Mouse (Mus musculus): ENCODE data around the gene Gnptab.

Gnptab gene

GRCm38 (mm10) chr10:88376770-88377169, 2.2 kb upstream of the Gnptab start:
- in situ Hi-C loops (cut with MboI, MseI) = loop anchor here (5.0 to 10.0 kb wide), 2 partner anchors 51 to 128 kb away; partner anchors contain the start of gene Chpt1

- in situ Hi-C loops (cut with MboI, MseI) = loop anchor here (5.0 to 10.0 kb wide), 2 partner anchors 50 to 127 kb away; partner anchors contain the start of gene Chpt1
Observed at GRCm38 (mm10) chr10:88377666-88378065, 1.3 kb upstream of the Gnptab start.

- in situ Hi-C loops (cut with MboI, MseI) = no loop called here
Observed at GRCm38 (mm10) chr10:88380002-88380401, 1.1 kb downstream of the Gnptab start.

- in situ Hi-C loops (cut with MboI, MseI) = no loop called here
Observed at GRCm38 (mm10) chr10:88380430-88381060, 1.6 kb downstream of the Gnptab start.

GRCm38 (mm10) chr10:88381286-88381685, 2.4 kb downstream of the Gnptab start:
- in situ Hi-C loops (cut with MboI, MseI) = no loop called here

GRCm38 (mm10) chr10:88382009-88382408, 3.1 kb downstream of the Gnptab start:
- in situ Hi-C loops (cut with MboI, MseI) = no loop called here

GRCm38 (mm10) chr10:88383479-88383878, 4.5 kb downstream of the Gnptab start:
- in situ Hi-C loops (cut with MboI, MseI) = no loop called here

GRCm38 (mm10) chr10:88384081-88384480, 5.1 kb downstream of the Gnptab start:
- in situ Hi-C loops (cut with MboI, MseI) = no loop called here

- in situ Hi-C loops (cut with MboI, MseI) = loop anchor here (5.0 kb wide), 1 partner anchor 347 kb away; the partner anchor contains the start of gene Arl1
Observed at GRCm38 (mm10) chr10:88385290-88385689, 6.4 kb downstream of the Gnptab start.

GRCm38 (mm10) chr10:88385758-88386157, 6.8 kb downstream of the Gnptab start:
- in situ Hi-C loops (cut with MboI, MseI) = loop anchor here (5.0 kb wide), 1 partner anchor 347 kb away; the partner anchor contains the start of gene Arl1

- in situ Hi-C loops (cut with MboI, MseI) = loop anchor here (5.0 kb wide), 1 partner anchor 346 kb away; the partner anchor contains the start of gene Arl1
Observed at GRCm38 (mm10) chr10:88386251-88386650, 7.3 kb downstream of the Gnptab start.

- in situ Hi-C loops (cut with MboI, MseI) = loop anchor here (5.0 kb wide), 1 partner anchor 343 kb away; the partner anchor contains the start of gene Arl1
Observed at GRCm38 (mm10) chr10:88389576-88389975, 10.6 kb downstream of the Gnptab start.

- in situ Hi-C loops (cut with MboI, MseI) = no loop called here
Observed at GRCm38 (mm10) chr10:88390096-88390790, 11.3 kb downstream of the Gnptab start.

GRCm38 (mm10) chr10:88391495-88391894, 12.6 kb downstream of the Gnptab start:
- in situ Hi-C loops (cut with MboI, MseI) = no loop called here

GRCm38 (mm10) chr10:88392181-88392847, 13.4 kb downstream of the Gnptab start:
- in situ Hi-C loops (cut with MboI, MseI) = no loop called here

- in situ Hi-C loops (cut with MboI, MseI) = no loop called here
Observed at GRCm38 (mm10) chr10:88398668-88399243, 19.8 kb downstream of the Gnptab start.

- in situ Hi-C loops (cut with MboI, MseI) = no loop called here
Observed at GRCm38 (mm10) chr10:88399271-88399670, 20.3 kb downstream of the Gnptab start.

GRCm38 (mm10) chr10:88403021-88403420, 24.1 kb downstream of the Gnptab start:
- in situ Hi-C loops (cut with MboI, MseI) = no loop called here

GRCm38 (mm10) chr10:88404220-88404619, 25.3 kb downstream of the Gnptab start:
- in situ Hi-C loops (cut with MboI, MseI) = no loop called here

- in situ Hi-C loops (cut with MboI, MseI) = no loop called here
Observed at GRCm38 (mm10) chr10:88405812-88406211, 26.9 kb downstream of the Gnptab start.

- in situ Hi-C loops (cut with MboI, MseI) = no loop called here
Observed at GRCm38 (mm10) chr10:88407875-88408631, 29.1 kb downstream of the Gnptab start.
